Mouse (Mus musculus) olfactory bulb, adult 2 months (tissue): ENCODE measurements around the gene Egf.

ENCODE experiments used
- CTCF ChIP-seq: fragments of 200-500 bp; IDR thresholded peaks from 2 replicates; pipeline ENCODE4 v1.5.1; 2012; ENCODE audit warnings: low read depth, mild to moderate bottlenecking, low read length, moderate library complexity; ENCODE audit not compliant: insufficient read depth
- POLR2A ChIP-seq: fragments of 200-500 bp; IDR thresholded peaks from 2 replicates; pipeline ENCODE4 v1.6.1; 2012; ENCODE audit warnings: mild to moderate bottlenecking, low read depth, low read length, moderate library complexity; ENCODE audit not compliant: insufficient read depth

DNA sequence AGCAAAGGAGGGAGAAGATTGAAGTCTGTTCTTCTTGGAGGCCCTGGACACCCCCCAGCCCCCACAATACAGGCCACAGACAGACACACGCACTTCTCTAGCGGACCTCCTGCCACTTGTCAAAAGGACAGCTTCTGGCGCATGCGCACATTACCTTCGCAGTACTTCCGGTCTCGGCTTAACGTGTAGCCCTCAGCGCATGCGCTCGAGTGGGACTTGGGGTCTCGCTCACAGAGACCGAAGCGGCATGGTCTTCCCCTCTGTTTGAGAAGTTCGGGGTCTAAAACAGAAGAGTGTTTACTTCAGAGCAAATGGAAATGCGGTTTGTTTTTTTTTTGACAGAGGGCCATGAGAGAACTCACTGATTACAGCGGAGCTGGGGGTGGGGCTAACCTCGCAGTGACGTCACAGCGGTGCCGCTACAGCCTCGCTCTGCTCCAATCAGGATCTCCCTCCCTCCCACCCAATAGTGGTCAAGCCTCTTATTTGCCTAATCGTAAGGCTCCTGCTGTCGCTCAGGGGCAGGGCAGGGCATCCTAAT, 30.1 kb downstream of the Egf start:
- TF ChIP-seq CTCF, result no peak
- TF ChIP-seq POLR2A, result peak; percentile 59
